Mouse (Mus musculus) forebrain, embryonic 11.5 days (tissue): ENCODE results near the gene Hdac1. TPM values are rescaled to one million over a fixed set of nuclear protein-coding genes. Genes with fewer than 3 reads are reported as not detected.

Experiments used
- ATAC-seq: fragments of 200-750 bp; cut with Nextera tagmentation; replicated peaks from 2 replicates; pipeline ENCODE4 v1.8.0; 2017; ENCODE audit warnings: moderate TSS enrichment; ENCODE audit not compliant: low FRiP score
- DNase-seq: peaks from one replicate; pipeline ENCODE4 v3.0.0-alpha.2; 2017; ENCODE audit warnings: low spot score
- H3K27ac ChIP-seq: fragments of 300-500 bp; sonication (generic); 2 replicates; pipeline ENCODE4 v1.5.1; 2014; ENCODE audit warnings: low read depth, low read length
- H3K27me3 ChIP-seq: fragments of 300-500 bp; sonication (generic); 2 replicates; pipeline ENCODE4 v1.6.1; 2014; ENCODE audit warnings: mild to moderate bottlenecking, low read length, mixed read lengths; ENCODE audit not compliant: control insufficient read depth, insufficient read depth
- H3K36me3 ChIP-seq: fragments of 300-500 bp; sonication (generic); 2 replicates; pipeline ENCODE4 v1.6.1; 2014; ENCODE audit warnings: mild to moderate bottlenecking, low read length, moderate library complexity, mixed read lengths; ENCODE audit not compliant: control insufficient read depth, insufficient read depth
- H3K4me1 ChIP-seq: fragments of 300-500 bp; sonication (generic); replicated peaks from 2 replicates; pipeline ENCODE4 v1.6.1; 2014; ENCODE audit warnings: low read length, mixed read lengths; ENCODE audit not compliant: control insufficient read depth, insufficient read depth
- H3K4me2 ChIP-seq: fragments of 300-500 bp; sonication (generic); 2 replicates; pipeline ENCODE4 v1.6.1; 2014; ENCODE audit warnings: low read depth, mild to moderate bottlenecking, low read length, moderate library complexity, mixed read lengths; ENCODE audit not compliant: severe bottlenecking
- H3K4me3 ChIP-seq: fragments of 300-500 bp; sonication (generic); 2 replicates; pipeline ENCODE4 v1.5.1; 2014; ENCODE audit warnings: low read depth, low read length
- H3K9ac ChIP-seq: fragments of 300-500 bp; sonication (generic); 2 replicates; pipeline ENCODE4 v1.6.1; 2014; ENCODE audit warnings: low read length
- H3K9me3 ChIP-seq: fragments of 300-500 bp; sonication (generic); 2 replicates; pipeline ENCODE4 v1.6.1; 2016; ENCODE audit warnings: low read length, mixed read lengths; ENCODE audit not compliant: control insufficient read depth
- WGBS: fragments of 180-500 bp; shearing (Covaris S2); extraction: QIAGEN DNeasy Blood & Tissue Kit; methylation state at CpG from one replicate; pipeline ENCODE4 v1.1.7; 2014; 5-methylcytosine and 5-hydroxymethylcytosine counted together
- polyA plus RNA-seq: library from polyadenylated mRNA; unstranded; fragments of >200 nt; fragmentation: Nextera tagmentation; extraction: Ambion mirVana; gene quantifications from 2 replicates; pipeline ENCODE4 v1.2.1, GENCODE M21; 2014

Gene Hdac1
- polyA plus RNA-seq, 1 experiment from 2014 or later: 262 TPM

GRCm38 (mm10) chr4:129570028-129570427 lies 27.5 kb upstream of the Hdac1 start:
- Histone ChIP-seq H3K27me3 (no peaks in the 10 kb centered on the region), H3K4me2 (no peak overlapping the region), H3K4me1 (no peaks in the 10 kb centered on the region), H3K4me3 (no peak overlapping the region), H3K9ac (no peak overlapping the region), H3K27ac (no peak overlapping the region), H3K36me3 (no peaks in the 10 kb centered on the region), H3K9me3 (no peaks in the 10 kb centered on the region)
- DNase-seq (no peak), ATAC-seq (no peak)
- 91% methylated on average over 6 of the region's 6 CpGs for WGBS

DNA sequence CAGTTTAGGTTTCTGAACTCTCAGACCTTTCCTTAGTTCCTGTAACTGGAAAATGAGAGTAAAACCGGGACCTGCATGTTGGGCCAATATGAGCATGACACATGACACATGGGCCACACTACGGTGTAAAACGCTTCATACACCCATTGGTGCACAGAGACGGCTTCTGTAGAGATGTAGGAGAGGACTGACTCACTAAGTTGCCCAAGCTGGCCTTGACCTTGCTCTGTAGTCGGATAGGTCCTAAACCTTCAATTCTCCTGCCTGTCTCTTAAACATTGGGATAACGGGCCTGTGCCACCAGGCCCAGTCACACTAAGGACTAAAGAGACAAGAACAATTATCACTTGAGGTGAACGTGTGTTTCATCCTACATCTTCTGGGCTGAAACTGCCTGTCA lies 25.9 kb upstream of the Hdac1 start:
- no peaks in the 10 kb centered on the region for H3K4me1 ChIP-seq
- no peaks in the 10 kb centered on the region for H3K36me3 ChIP-seq
- no peak overlapping the region for H3K4me2 ChIP-seq
- H3K27ac ChIP-seq: no peak overlapping the region
- H3K27me3 ChIP-seq: no peaks in the 10 kb centered on the region
- DNase-seq (no peak), ATAC-seq (no peak)
- H3K9me3 ChIP-seq: no peaks in the 10 kb centered on the region
- no peak overlapping the region for H3K9ac ChIP-seq
- 93% methylated on average over 7 of the region's 7 CpGs for WGBS
- no peak overlapping the region for H3K4me3 ChIP-seq

- H3K9me3 ChIP-seq: no peaks in the 10 kb centered on the region
- H3K4me2 ChIP-seq: no peak overlapping the region
- no peak overlapping the region for H3K27ac ChIP-seq
- no peak overlapping the region for H3K4me3 ChIP-seq
- H3K4me1 ChIP-seq: no peaks in the 10 kb centered on the region
- ATAC-seq (no peak), DNase-seq (no peak)
- WGBS: 85% methylated on average over 6 of the region's 6 CpGs
- H3K36me3 ChIP-seq: no peaks in the 10 kb centered on the region
- no peaks in the 10 kb centered on the region for H3K27me3 ChIP-seq
- no peak overlapping the region for H3K9ac ChIP-seq
Observed at GRCm38 (mm10) chr4:129565139-129565538, 22.6 kb upstream of the Hdac1 start.

DNA sequence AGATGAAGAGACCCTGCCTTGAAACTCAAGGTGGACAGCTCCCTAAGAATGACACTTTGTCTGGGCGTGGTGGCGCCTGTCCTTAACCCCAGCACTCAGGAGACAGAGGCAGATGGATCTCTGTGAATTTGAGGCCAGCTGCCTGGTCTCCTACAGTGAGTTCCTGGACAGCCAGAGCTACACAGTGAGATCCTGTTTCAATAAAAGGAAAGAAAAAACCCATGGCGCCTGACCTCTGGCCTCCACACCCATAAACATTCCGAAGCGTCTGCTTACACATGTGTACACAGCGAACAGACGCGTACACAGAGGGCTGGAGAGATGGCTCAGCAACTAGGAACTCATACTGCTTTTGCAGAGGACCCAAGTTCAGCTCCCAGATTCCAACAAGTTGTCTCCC lies 21.2 kb upstream of the Hdac1 start:
- H3K27me3 ChIP-seq: no peaks in the 10 kb centered on the region
- no peak for DNase-seq
- H3K9me3 ChIP-seq: no peaks in the 10 kb centered on the region
- ATAC-seq: no peak
- H3K4me2 ChIP-seq: no peak overlapping the region
- H3K4me1 ChIP-seq: no peaks in the 10 kb centered on the region
- no peak overlapping the region for H3K27ac ChIP-seq
- no peak overlapping the region for H3K4me3 ChIP-seq
- WGBS: 75% methylated on average over 8 of the region's 8 CpGs
- no peak overlapping the region for H3K9ac ChIP-seq
- H3K36me3 ChIP-seq: no peaks in the 10 kb centered on the region

GRCm38 (mm10) chr4:129561184-129561583 lies 18.7 kb upstream of the Hdac1 start:
- Histone ChIP-seq H3K27ac (no peak overlapping the region), H3K4me1 (peaks cover 6% of the 10 kb centered on the region; the same call in 1 of the 2 replicates), H3K36me3 (no peaks in the 10 kb centered on the region), H3K4me3 (no peak overlapping the region), H3K9ac (no peak overlapping the region), H3K4me2 (no peak overlapping the region), H3K27me3 (no peaks in the 10 kb centered on the region), H3K9me3 (no peaks in the 10 kb centered on the region)
- DNase-seq (no peak), ATAC-seq (no peak)
- 90% methylated on average over 5 of the region's 5 CpGs for WGBS

DNA sequence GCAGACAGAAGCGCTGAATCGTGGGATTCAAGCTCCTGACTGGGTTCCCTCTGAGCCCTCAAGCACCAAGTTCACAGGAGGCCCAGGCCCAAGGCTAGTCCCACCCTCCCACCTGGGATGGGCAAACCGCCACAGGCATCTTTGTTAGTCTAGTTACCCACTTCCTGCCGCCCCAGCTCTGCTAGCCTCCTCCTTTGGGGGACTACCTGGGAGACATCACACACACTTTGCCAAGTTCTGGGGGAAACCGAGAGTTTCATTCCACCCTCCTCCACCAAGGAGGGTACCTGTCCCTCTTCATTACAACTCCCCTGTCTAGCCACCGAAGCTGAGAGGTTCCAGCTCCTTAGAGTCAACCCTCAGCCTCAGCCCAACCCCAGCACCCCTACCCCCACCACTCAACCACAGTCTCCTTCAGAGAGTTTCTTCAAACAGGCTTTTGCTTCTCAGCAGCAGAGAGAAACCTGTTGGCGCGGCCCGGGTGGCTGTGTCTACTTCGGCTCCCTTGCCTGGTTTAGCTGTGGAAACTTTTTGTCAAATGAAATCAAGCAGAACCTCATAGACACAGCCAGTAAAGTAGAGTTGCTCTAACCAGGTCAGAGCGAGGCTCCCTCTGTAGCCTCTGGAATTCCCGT lies 15.9 kb upstream of the Hdac1 start:
- Histone ChIP-seq H3K4me1 (peaks cover 9% of the 10 kb centered on the region; the same call in 1 of the 2 replicates), H3K4me2 (no peak overlapping the region), H3K9me3 (no peaks in the 10 kb centered on the region), H3K9ac (no peak overlapping the region), H3K4me3 (no peak overlapping the region), H3K36me3 (no peaks in the 10 kb centered on the region), H3K27ac (no peak overlapping the region), H3K27me3 (no peaks in the 10 kb centered on the region)
- 84% methylated on average over 12 of the region's 12 CpGs for whole genome bisulfite sequencing
- ATAC-seq: no peak
- no peak for DNase-seq

GRCm38 (mm10) chr4:129557256-129557808 lies 14.8 kb upstream of the Hdac1 start:
- 81% methylated on average over 9 of the region's 9 CpGs for WGBS
- Histone ChIP-seq H3K27ac (no peak overlapping the region), H3K9ac (no peak overlapping the region; the same call in 1 of the 2 replicates), H3K27me3 (no peaks in the 10 kb centered on the region), H3K4me2 (no peak overlapping the region), H3K4me1 (peaks cover 9% of the 10 kb centered on the region; the same call in 1 of the 2 replicates), H3K36me3 (no peaks in the 10 kb centered on the region), H3K4me3 (peak overlapping the region; percentile 46; the same call in 1 of the 2 replicates), H3K9me3 (no peaks in the 10 kb centered on the region)
- ATAC-seq (no peak), DNase-seq (no peak)

- WGBS: 9% methylated on average over 32 of the region's 33 CpGs
- DNase-seq: peak; percentile 97
- no peak overlapping the region for H3K27ac ChIP-seq
- H3K27me3 ChIP-seq: no peaks in the 10 kb centered on the region
- ATAC-seq: peak; percentile 65
- H3K36me3 ChIP-seq: no peaks in the 10 kb centered on the region
- H3K9ac ChIP-seq: peak overlapping the region; percentile 66
- H3K4me2 ChIP-seq: peak overlapping the region; percentile 82
- H3K4me1 ChIP-seq: peaks cover 9% of the 10 kb centered on the region; the same call in 1 of the 2 replicates
- no peaks in the 10 kb centered on the region for H3K9me3 ChIP-seq
- H3K4me3 ChIP-seq: peak overlapping the region; percentile 46
Observed at GRCm38 (mm10) chr4:129556532-129557223, 14.2 kb upstream of the Hdac1 start.
